Mouse (Mus musculus) forebrain, embryonic 11.5 days (tissue): ENCODE results near the gene Sumo1. TPM values are rescaled to one million over a fixed set of nuclear protein-coding genes. Genes with fewer than 3 reads are reported as not detected.

Experiments
- ATAC-seq: fragments of 200-750 bp; cut with Nextera tagmentation; replicated peaks from 2 replicates; pipeline ENCODE4 v1.8.0; 2017; ENCODE audit warnings: moderate TSS enrichment; ENCODE audit not compliant: low FRiP score
- DNase-seq: peaks from one replicate; pipeline ENCODE4 v3.0.0-alpha.2; 2017; ENCODE audit warnings: low spot score
- H3K27ac ChIP-seq: fragments of 300-500 bp; sonication (generic); 2 replicates; pipeline ENCODE4 v1.5.1; 2014; ENCODE audit warnings: low read depth, low read length
- H3K27me3 ChIP-seq: fragments of 300-500 bp; sonication (generic); 2 replicates; pipeline ENCODE4 v1.6.1; 2014; ENCODE audit warnings: mild to moderate bottlenecking, low read length, mixed read lengths; ENCODE audit not compliant: control insufficient read depth, insufficient read depth
- H3K36me3 ChIP-seq: fragments of 300-500 bp; sonication (generic); 2 replicates; pipeline ENCODE4 v1.6.1; 2014; ENCODE audit warnings: mild to moderate bottlenecking, low read length, moderate library complexity, mixed read lengths; ENCODE audit not compliant: control insufficient read depth, insufficient read depth
- H3K4me1 ChIP-seq: fragments of 300-500 bp; sonication (generic); replicated peaks from 2 replicates; pipeline ENCODE4 v1.6.1; 2014; ENCODE audit warnings: low read length, mixed read lengths; ENCODE audit not compliant: control insufficient read depth, insufficient read depth
- H3K4me2 ChIP-seq: fragments of 300-500 bp; sonication (generic); 2 replicates; pipeline ENCODE4 v1.6.1; 2014; ENCODE audit warnings: low read depth, mild to moderate bottlenecking, low read length, moderate library complexity, mixed read lengths; ENCODE audit not compliant: severe bottlenecking
- H3K4me3 ChIP-seq: fragments of 300-500 bp; sonication (generic); 2 replicates; pipeline ENCODE4 v1.5.1; 2014; ENCODE audit warnings: low read depth, low read length
- H3K9ac ChIP-seq: fragments of 300-500 bp; sonication (generic); 2 replicates; pipeline ENCODE4 v1.6.1; 2014; ENCODE audit warnings: low read length
- H3K9me3 ChIP-seq: fragments of 300-500 bp; sonication (generic); 2 replicates; pipeline ENCODE4 v1.6.1; 2016; ENCODE audit warnings: low read length, mixed read lengths; ENCODE audit not compliant: control insufficient read depth
- WGBS: fragments of 180-500 bp; shearing (Covaris S2); extraction: QIAGEN DNeasy Blood & Tissue Kit; methylation state at CpG from one replicate; pipeline ENCODE4 v1.1.7; 2014; 5-methylcytosine and 5-hydroxymethylcytosine counted together
- polyA plus RNA-seq: library from polyadenylated mRNA; unstranded; fragments of >200 nt; fragmentation: Nextera tagmentation; extraction: Ambion mirVana; gene quantifications from 2 replicates; pipeline ENCODE4 v1.2.1, GENCODE M21; 2014

Gene Sumo1
- polyA plus RNA-seq, 1 experiment from 2014 or later = 560 TPM

GRCm38 (mm10) chr1:59625410-59625809, 45.2 kb downstream of the Sumo1 start:
- no peak overlapping the region for H3K27ac ChIP-seq
- no peak for DNase-seq
- H3K36me3 ChIP-seq = no peaks in the 10 kb centered on the region
- H3K4me3 ChIP-seq = no peak overlapping the region
- no peaks in the 10 kb centered on the region for H3K27me3 ChIP-seq
- no peaks in the 10 kb centered on the region for H3K9me3 ChIP-seq
- H3K4me1 ChIP-seq = no peaks in the 10 kb centered on the region
- H3K9ac ChIP-seq = no peak overlapping the region
- ATAC-seq = no peak
- no peak overlapping the region for H3K4me2 ChIP-seq
- 85% methylated on average over 5 of the region's 5 CpGs for WGBS

GRCm38 (mm10) chr1:59623325-59624017, 47.2 kb downstream of the Sumo1 start:
- no peak overlapping the region for H3K4me3 ChIP-seq
- no peaks in the 10 kb centered on the region for H3K27me3 ChIP-seq
- peak; percentile 82 for ATAC-seq
- no peaks in the 10 kb centered on the region for H3K9me3 ChIP-seq
- no peaks in the 10 kb centered on the region for H3K36me3 ChIP-seq
- no peak overlapping the region; the same call in 1 of the 2 replicates for H3K9ac ChIP-seq
- 31% methylated on average over 5 of the region's 5 CpGs for WGBS
- H3K4me2 ChIP-seq = no peak overlapping the region
- H3K27ac ChIP-seq = no peak overlapping the region
- no peaks in the 10 kb centered on the region for H3K4me1 ChIP-seq
- peak; percentile 85 for DNase-seq

GRCm38 (mm10) chr1:59619201-59619600, 51.4 kb downstream of the Sumo1 start:
- DNase-seq = no peak
- Histone ChIP-seq H3K9me3 (no peaks in the 10 kb centered on the region), H3K27me3 (no peaks in the 10 kb centered on the region), H3K9ac (no peak overlapping the region), H3K36me3 (no peaks in the 10 kb centered on the region), H3K27ac (no peak overlapping the region), H3K4me2 (no peak overlapping the region), H3K4me3 (no peak overlapping the region), H3K4me1 (no peaks in the 10 kb centered on the region)
- ATAC-seq = no peak
- 89% methylated on average over 10 of the region's 10 CpGs for WGBS

- ATAC-seq (no peak), DNase-seq (no peak)
- WGBS = 86% methylated on average over 2 of the region's 2 CpGs
- Histone ChIP-seq H3K4me3 (no peak overlapping the region), H3K36me3 (no peaks in the 10 kb centered on the region), H3K27ac (no peak overlapping the region), H3K9me3 (no peaks in the 10 kb centered on the region), H3K4me1 (no peaks in the 10 kb centered on the region), H3K4me2 (no peak overlapping the region), H3K9ac (no peak overlapping the region), H3K27me3 (no peaks in the 10 kb centered on the region)
These were observed 55.6 kb downstream of the Sumo1 start for GRCm38 (mm10) chr1:59615021-59615420.

DNA sequence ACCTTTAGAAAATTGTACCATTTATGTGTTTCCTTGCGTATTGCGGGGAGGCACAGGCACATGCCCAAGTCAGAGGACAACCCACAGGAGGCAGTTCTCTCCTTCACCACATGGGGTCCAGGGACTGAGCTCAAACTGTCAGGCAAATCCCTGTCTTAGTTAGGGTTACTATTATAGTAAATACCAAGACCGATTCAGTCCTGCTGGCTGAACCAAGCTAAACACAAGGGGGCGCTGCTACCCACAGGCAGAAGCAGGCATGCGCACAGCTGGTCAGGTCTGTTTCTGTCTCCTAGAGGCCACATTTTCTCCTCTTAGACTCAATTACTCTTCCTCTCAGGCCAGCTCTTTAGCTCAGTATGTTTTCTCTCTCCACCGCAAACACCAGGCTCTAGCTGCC, 56.8 kb downstream of the Sumo1 start:
- ATAC-seq = no peak
- DNase-seq = peak; percentile 80
- 42% methylated on average over 6 of the region's 6 CpGs for WGBS
- Histone ChIP-seq H3K27me3 (no peaks in the 10 kb centered on the region), H3K36me3 (no peaks in the 10 kb centered on the region), H3K9me3 (no peaks in the 10 kb centered on the region), H3K4me3 (no peak overlapping the region), H3K27ac (no peak overlapping the region), H3K4me2 (no peak overlapping the region), H3K9ac (no peak overlapping the region), H3K4me1 (no peaks in the 10 kb centered on the region)

DNA sequence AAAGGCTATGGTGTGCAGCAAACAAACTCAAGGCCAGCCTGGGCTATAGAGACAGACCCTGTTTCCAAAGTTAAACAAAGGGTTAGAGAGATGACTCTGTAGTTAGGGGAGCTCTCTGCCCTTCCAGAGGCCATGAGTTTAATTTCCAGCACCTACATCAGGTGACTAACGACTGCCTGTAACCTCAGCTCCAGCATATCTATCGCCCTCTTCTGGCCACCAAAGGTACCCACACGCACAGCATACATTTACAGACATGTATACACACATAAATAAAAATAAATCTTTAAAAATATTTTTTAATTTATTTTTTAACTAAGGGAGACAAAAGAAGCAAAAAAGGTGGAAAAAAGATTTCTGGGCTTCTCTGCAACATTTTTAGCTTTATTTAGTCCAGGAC, 59.7 kb downstream of the Sumo1 start:
- H3K27me3 ChIP-seq = no peaks in the 10 kb centered on the region
- no peak overlapping the region for H3K4me2 ChIP-seq
- H3K4me3 ChIP-seq = no peak overlapping the region
- no peaks in the 10 kb centered on the region for H3K4me1 ChIP-seq
- ATAC-seq (no peak), DNase-seq (no peak)
- no peak overlapping the region for H3K9ac ChIP-seq
- 93% methylated on average over 3 of the region's 3 CpGs for WGBS
- no peak overlapping the region for H3K27ac ChIP-seq
- no peaks in the 10 kb centered on the region for H3K9me3 ChIP-seq
- no peaks in the 10 kb centered on the region for H3K36me3 ChIP-seq

DNA sequence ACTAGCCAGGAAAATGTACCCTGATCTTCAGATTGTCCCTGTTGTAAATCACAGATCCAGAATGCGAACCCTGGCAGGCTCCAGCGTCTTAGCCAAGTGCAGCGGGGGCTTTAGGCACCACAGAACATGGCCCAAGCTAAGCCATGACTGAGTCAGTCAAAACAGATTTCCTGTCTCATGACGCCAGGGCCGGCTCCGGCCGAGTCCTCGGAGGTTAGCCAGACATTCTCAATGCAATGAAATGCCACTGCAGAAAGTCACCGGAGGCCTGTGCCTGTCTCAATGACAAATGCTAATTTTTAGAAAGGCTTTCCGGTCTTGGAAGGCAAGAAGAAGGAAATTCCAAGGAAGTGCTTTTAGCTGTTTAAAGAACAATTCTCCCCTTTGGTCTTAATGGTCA, 60.7 kb downstream of the Sumo1 start:
- no peak for DNase-seq
- WGBS = 88% methylated on average over 10 of the region's 10 CpGs
- Histone ChIP-seq H3K36me3 (no peaks in the 10 kb centered on the region), H3K9me3 (no peaks in the 10 kb centered on the region), H3K27ac (no peak overlapping the region), H3K27me3 (no peaks in the 10 kb centered on the region), H3K4me2 (no peak overlapping the region), H3K9ac (no peak overlapping the region), H3K4me3 (no peak overlapping the region), H3K4me1 (no peaks in the 10 kb centered on the region)
- ATAC-seq = no peak

DNA sequence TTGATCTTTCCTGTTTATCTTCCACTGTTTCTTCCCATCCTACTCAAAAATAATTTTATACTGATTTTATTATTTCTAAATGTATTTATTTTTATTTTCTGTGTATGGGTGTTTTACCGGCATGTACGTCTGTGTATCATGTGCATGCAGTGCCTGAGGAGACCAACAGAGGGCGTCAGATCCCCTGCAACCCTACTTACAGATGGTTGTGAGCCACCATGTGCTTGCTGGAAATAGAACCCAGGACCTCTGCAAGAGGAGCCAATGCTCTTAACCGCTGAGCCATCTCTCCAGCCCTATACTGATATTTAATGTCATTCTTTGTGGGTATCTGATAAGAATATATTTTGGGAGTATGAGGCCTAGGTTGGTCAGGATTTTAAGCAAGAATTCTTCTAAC, 61.2 kb downstream of the Sumo1 start:
- ATAC-seq (no peak), DNase-seq (no peak)
- no peaks in the 10 kb centered on the region for H3K27me3 ChIP-seq
- H3K4me3 ChIP-seq = no peak overlapping the region
- no peaks in the 10 kb centered on the region for H3K36me3 ChIP-seq
- WGBS = 80% methylated on average over 4 of the region's 4 CpGs
- H3K9ac ChIP-seq = no peak overlapping the region
- H3K27ac ChIP-seq = no peak overlapping the region
- no peak overlapping the region for H3K4me2 ChIP-seq
- H3K9me3 ChIP-seq = no peaks in the 10 kb centered on the region
- H3K4me1 ChIP-seq = no peaks in the 10 kb centered on the region

DNA sequence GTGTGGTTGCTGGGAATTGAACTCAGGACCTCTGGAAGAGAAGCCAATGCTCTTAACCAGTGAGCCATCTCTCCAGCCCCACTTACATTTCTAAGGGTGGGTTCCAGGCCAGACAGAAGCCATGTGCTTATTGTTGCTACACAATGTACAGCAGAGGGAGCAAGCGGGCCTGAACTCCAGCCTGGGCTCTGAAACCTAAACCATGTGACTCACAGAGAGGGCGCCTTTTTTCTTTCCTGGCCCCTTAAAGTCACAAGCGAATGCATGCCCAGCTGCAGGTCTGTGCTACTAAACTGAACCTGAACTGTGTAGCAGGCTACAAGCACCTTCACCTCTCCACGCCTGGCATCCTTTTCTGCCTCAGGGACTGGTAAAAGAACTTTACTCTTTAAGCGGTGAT, 61.7 kb downstream of the Sumo1 start:
- Histone ChIP-seq H3K4me1 (0 out of 2 replicates have a peak, but pooled peaks cover 1% of the 10 kb centered on the region), H3K4me3 (no peak overlapping the region), H3K27ac (no peak overlapping the region), H3K4me2 (no peak overlapping the region), H3K9me3 (no peaks in the 10 kb centered on the region), H3K9ac (no peak overlapping the region), H3K36me3 (no peaks in the 10 kb centered on the region), H3K27me3 (no peaks in the 10 kb centered on the region)
- 65% methylated on average over 5 of the region's 5 CpGs for WGBS
- DNase-seq = no peak
- no peak for ATAC-seq
